Mouse (Mus musculus) lung, adult 2 months (tissue): ENCODE data around the gene Kpna2. TPM values are rescaled to one million over a fixed set of nuclear protein-coding genes. Genes with fewer than 3 reads are reported as not detected.
"Not testable (repeated sequence)": the region's sequence is repeated elsewhere in the genome, so short reads cannot be mapped to it uniquely, and the experiment has no call there.

ENCODE experiments used
- DNase-seq: peaks from one replicate; pipeline ENCODE4 v3.0.0; 2022
- H3K4me1 ChIP-seq: fragments of 200-500 bp; 2 replicates; pipeline ENCODE4 v1.6.1; 2011; ENCODE audit warnings: low read length; ENCODE audit not compliant: control insufficient read depth, insufficient read depth
- H3K4me3 ChIP-seq: fragments of 200-500 bp; replicated peaks from 2 replicates; pipeline ENCODE3; 2011; ENCODE audit warnings: low read depth, mild to moderate bottlenecking, control low read depth, low read length; ENCODE audit errors: extremely low read depth
- CTCF ChIP-seq: fragments of 200-500 bp; IDR thresholded peaks from 2 replicates; pipeline ENCODE4 v1.5.1; 2011; ENCODE audit warnings: mild to moderate bottlenecking, low read length, control low read depth; ENCODE audit not compliant: insufficient read depth
- POLR2A ChIP-seq: fragments of 200-500 bp; IDR thresholded peaks from 2 replicates; pipeline ENCODE4 v1.6.1; 2011; ENCODE audit warnings: low read depth, mild to moderate bottlenecking, control low read depth, low read length, borderline replicate concordance; ENCODE audit errors: extremely low read depth
- WGBS: fragments of 180-500 bp; shearing (Covaris S2); methylation state at CpG from one replicate; pipeline ENCODE4 v1.1.7; 2018; 5-methylcytosine and 5-hydroxymethylcytosine counted together
- polyA plus RNA-seq: library from polyadenylated mRNA; depleted of rRNA; stranded (reverse); fragments of >200 nt; gene quantifications from 2 replicates; pipeline ENCODE4 v1.2.3, GENCODE M21; 2012

Gene Kpna2
- polyA plus RNA-seq, 1 experiment: 3.0 TPM

GRCm38 (mm10) chr11:106987384-106987783 lies 12.0 kb downstream of the Kpna2 start:
- 95% methylated on average over 2 of the region's 2 CpGs for WGBS
- DNase-seq: no peak
- no peak overlapping the region for H3K4me3 ChIP-seq
- no peaks in the 10 kb centered on the region for H3K4me1 ChIP-seq
- TF ChIP-seq CTCF (no peak), POLR2A (no peak)

- not testable (repeated sequence) for H3K4me1 ChIP-seq, H3K4me3 ChIP-seq, DNase-seq
- 74% methylated on average over 9 of the region's 9 CpGs for WGBS
These were observed 13.2 kb downstream of the Kpna2 start for GRCm38 (mm10) chr11:106985979-106986604.

GRCm38 (mm10) chr11:106982351-106982750 lies 17.0 kb downstream of the Kpna2 start:
- no peak for TF ChIP-seq CTCF
- no peak for TF ChIP-seq POLR2A
- 15% methylated on average over 5 of the region's 5 CpGs for WGBS
- no peak for DNase-seq

GRCm38 (mm10) chr11:106981787-106982186 lies 17.6 kb downstream of the Kpna2 start:
- H3K4me3 ChIP-seq: no peak overlapping the region
- 37% methylated on average over 1 of the region's 1 CpGs for WGBS
- H3K4me1 ChIP-seq: no peaks in the 10 kb centered on the region
- no peak for DNase-seq
- TF ChIP-seq CTCF (no peak), POLR2A (no peak)

More at GRCm38 (mm10) chr11:106982351-106982750, 17.0 kb downstream of the Kpna2 start:
- Histone ChIP-seq H3K4me1 (no peaks in the 10 kb centered on the region), H3K4me3 (no peak overlapping the region)

- no peak for TF ChIP-seq POLR2A
- peak; percentile 74 for TF ChIP-seq CTCF
- 21% methylated on average over 7 of the region's 7 CpGs for WGBS
- peak; percentile 30 for DNase-seq
- Histone ChIP-seq H3K4me3 (no peak overlapping the region), H3K4me1 (peaks cover 8% of the 10 kb centered on the region)
These were observed 18.9 kb downstream of the Kpna2 start for GRCm38 (mm10) chr11:106980455-106980854.

GRCm38 (mm10) chr11:106976194-106976593 lies 23.1 kb downstream of the Kpna2 start:
- H3K4me1 ChIP-seq: peaks cover 10% of the 10 kb centered on the region
- TF ChIP-seq CTCF: no peak
- TF ChIP-seq POLR2A: no peak
- 34% methylated on average over 8 of the region's 8 CpGs for WGBS
- H3K4me3 ChIP-seq: no peak overlapping the region
- peak; percentile 37 for DNase-seq

- 39% methylated on average over 8 of the region's 8 CpGs for WGBS
- no peak for DNase-seq
- Histone ChIP-seq H3K4me1 (peaks cover 10% of the 10 kb centered on the region), H3K4me3 (no peak overlapping the region)
- no peak for TF ChIP-seq POLR2A
- no peak for TF ChIP-seq CTCF
These were observed 23.7 kb downstream of the Kpna2 start for GRCm38 (mm10) chr11:106975419-106976177.

GRCm38 (mm10) chr11:106974440-106974839 lies 24.9 kb downstream of the Kpna2 start:
- no peak overlapping the region for H3K4me3 ChIP-seq
- 82% methylated on average over 2 of the region's 2 CpGs for WGBS
- peaks cover 13% of the 10 kb centered on the region for H3K4me1 ChIP-seq
- DNase-seq: no peak
- TF ChIP-seq CTCF: no peak

GRCm38 (mm10) chr11:106973016-106973415 lies 26.3 kb downstream of the Kpna2 start:
- no peak for TF ChIP-seq POLR2A
- no peak for TF ChIP-seq CTCF
- Histone ChIP-seq H3K4me1 (peaks cover 16% of the 10 kb centered on the region), H3K4me3 (no peak overlapping the region)
- 48% methylated on average over 5 of the region's 5 CpGs for WGBS
- no peak for DNase-seq

- TF ChIP-seq POLR2A (no peak), CTCF (no peak)
- Histone ChIP-seq H3K4me3 (no peak overlapping the region), H3K4me1 (peaks cover 11% of the 10 kb centered on the region)
- 50% methylated on average over 8 of the region's 8 CpGs for WGBS
- DNase-seq: no peak
These were observed 29.5 kb downstream of the Kpna2 start for GRCm38 (mm10) chr11:106969798-106970197.

GRCm38 (mm10) chr11:106967630-106968029 lies 31.7 kb downstream of the Kpna2 start:
- Histone ChIP-seq H3K4me3 (no peak overlapping the region), H3K4me1 (peaks cover 9% of the 10 kb centered on the region)
- TF ChIP-seq CTCF (no peak), POLR2A (no peak)
- peak; percentile 29 for DNase-seq
- 26% methylated on average over 10 of the region's 10 CpGs for WGBS
